Mouse (Mus musculus): ENCODE results near the gene Enox1.

Enox1 gene

GRCm38 (mm10) chr14:77636931-77637330, 480.4 kb downstream of the Enox1 start:
- DNase-seq = no peak

- DNase-seq = no peak
Measured at GRCm38 (mm10) chr14:77638148-77638547, 481.6 kb downstream of the Enox1 start.

GRCm38 (mm10) chr14:77638616-77639015, 482.1 kb downstream of the Enox1 start:
- no peak for DNase-seq

GRCm38 (mm10) chr14:77639586-77639985, 483.0 kb downstream of the Enox1 start:
- DNase-seq = no peak

DNA sequence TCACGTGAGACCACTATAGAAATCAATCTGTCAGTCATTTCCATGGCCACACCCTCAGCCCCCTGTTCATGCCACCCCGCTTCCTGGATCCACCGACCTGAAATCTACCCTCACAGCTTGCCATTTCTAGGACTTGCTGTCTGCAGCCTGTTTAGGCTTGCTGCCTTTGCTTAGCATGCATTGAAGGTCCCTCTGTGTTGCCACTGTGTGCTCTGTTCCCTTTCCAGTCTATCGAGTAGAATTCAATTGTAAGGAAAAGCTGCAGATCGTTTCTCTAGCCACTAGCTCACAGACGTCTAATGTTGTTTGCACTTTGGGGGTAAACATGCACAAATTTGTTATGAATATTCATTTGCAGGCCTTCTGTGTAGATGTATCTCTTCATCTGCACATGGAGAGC, 485.8 kb downstream of the Enox1 start:
- DNase-seq = no peak

DNA sequence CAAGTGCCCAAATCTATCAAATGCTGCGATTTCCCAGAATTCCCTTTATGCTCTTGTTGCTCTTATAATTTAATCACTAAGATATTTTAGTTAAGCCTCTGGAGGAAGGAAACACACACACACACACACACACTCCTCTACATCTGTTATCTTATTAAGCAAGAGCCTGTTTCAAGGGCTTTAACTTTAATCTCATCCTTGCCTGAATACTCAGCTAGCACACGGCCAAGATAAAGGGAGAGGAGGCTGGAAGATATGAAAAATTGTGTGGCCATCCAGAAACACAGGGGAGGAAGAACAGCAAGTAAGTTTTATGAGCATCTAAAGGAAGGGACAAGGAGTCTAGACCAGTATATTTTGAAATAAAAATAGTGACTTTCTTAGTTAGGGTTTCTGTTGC, 489.6 kb downstream of the Enox1 start:
- DNase-seq = no peak

- DNase-seq = no peak
Measured at GRCm38 (mm10) chr14:77647017-77647416, 490.5 kb downstream of the Enox1 start.

GRCm38 (mm10) chr14:77648305-77648704, 491.7 kb downstream of the Enox1 start:
- no peak for DNase-seq

DNA sequence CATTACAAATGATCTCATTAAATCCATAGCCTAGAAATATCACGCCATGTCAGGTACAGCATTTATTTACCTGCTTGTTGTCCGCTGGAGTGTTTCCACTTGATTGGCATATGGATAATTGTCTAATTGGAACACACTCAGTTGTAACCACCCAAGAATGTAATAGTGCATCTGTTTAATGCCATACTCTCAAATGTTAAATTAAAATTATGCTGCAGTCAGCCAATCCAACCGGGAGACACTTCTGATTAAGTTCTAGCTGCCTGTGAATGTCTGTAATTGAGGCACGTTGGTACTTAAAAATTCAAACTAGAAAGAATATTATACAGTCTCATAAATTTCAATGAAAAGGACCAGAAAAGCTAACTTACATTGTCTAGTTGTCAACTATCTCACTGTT, 502.2 kb downstream of the Enox1 start:
- DNase-seq = no peak

DNA sequence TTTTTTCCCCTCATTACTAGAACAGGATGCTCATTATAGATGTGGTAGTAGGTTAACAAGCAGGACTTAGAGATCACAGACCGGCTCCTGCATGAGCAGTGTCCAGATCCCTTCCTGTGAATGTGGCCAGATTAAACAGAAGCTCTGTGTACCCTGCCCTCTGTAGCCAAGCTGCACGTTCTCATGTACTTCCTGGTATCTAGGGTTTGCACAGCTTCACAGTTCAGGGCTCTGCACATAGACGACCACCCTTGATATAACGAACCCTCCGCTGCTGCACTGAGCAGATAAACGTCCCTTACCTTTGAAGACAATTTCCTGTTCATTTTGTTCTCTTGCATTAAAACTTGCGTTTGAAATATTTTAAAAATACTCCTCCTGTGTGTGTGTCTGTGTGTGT, 505.7 kb downstream of the Enox1 start:
- no peak for DNase-seq

DNA sequence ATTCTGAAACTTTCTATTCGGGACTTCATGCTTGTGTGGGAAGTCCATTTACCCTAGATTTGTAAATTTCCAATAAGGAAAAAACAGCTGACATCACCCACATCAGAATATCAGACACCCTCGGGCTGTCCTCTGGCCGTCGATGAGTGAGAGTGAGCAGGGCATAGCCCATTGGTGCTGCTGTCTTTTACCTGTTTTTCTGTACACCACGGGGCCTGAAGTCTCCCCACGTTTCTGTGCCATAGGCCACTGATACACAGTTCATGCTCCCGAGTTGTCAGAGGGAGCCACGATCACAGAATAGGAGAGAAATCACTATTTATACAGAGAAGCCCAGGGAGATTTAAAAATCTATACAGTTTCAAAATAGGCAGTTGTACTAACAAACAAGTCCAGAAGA, 506.4 kb downstream of the Enox1 start:
- no peak for DNase-seq

- no peak for DNase-seq
Measured at GRCm38 (mm10) chr14:77668096-77668495, 511.5 kb downstream of the Enox1 start.

DNA sequence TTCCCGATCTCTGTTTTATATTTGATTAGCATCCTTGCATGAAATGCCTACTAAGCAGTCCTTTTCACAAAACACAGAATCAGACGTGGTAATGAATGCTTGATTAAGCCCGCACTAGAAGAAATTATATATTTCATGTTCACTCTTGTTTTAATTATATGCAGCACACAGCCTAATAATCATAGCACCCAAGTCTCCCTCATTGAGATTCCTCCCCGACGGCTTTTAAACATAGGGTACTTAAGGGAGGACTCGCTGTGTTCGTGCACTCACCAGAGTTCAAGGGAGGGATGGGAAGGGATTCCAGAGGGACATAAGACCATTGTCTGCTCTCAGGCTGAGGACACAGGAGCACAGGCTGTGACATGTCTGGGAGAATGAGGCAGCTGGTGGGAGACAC, 512.9 kb downstream of the Enox1 start:
- no peak for DNase-seq

- no peak for DNase-seq
Measured at GRCm38 (mm10) chr14:77670945-77671344, 514.4 kb downstream of the Enox1 start.

DNA sequence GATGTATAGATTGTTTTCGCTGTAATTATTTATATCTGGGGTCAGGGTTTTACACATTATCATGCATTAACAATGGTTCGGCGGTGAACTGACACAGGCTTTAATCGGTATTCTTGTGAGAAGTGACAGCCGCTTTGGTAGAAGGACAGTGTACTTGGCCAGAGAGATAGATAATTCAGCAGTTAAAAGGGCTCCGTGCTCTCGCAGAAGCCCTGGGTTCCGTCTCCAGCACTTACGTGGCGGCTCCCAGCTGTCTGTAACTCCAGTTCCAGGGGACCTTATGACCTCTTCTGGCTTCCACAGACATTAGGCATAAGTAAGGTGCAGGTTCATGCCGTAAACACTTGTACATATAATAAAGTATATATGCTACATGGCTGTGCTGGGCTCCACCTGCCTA, 515.4 kb downstream of the Enox1 start:
- DNase-seq = no peak

GRCm38 (mm10) chr14:77673138-77673537, 516.6 kb downstream of the Enox1 start:
- DNase-seq = no peak

DNA sequence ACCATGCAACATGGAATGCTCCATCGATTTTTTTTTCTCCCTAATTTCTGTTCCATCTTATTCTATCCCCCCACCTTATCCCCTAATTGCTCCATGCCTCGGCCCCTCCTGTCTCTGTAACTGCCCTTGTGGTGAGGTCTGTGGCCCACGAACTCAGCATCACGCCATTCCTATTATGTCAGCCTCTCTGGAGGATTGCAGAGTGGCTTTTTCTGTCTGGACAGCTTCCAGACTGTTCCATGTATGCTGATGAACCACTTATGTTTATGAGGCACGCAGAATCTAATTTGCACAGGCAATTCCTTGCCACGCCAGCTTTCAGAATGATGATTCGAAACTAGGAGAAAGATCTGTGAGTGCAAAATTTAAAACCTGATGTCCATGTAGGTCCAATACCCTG, 521.4 kb downstream of the Enox1 start:
- no peak for DNase-seq

DNA sequence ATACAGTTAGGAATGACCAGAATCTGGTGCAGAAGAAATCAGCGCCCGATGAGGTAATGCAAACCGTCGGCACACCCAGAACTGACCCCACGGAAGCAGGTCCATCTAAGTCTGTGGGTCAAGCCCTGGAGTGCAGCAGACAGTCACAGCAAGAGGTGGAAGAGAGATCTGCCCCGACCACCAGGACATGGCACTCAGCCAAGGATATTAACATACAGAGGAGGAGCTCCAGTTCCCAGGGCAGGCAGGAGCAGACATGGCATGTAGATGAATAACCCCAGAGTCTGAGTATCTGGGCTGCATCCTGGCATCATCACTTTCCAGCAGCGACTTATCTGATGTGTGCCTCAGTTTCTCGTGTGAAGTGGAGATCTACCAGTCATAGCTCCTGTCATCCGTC, 523.3 kb downstream of the Enox1 start:
- DNase-seq = no peak

- no peak for DNase-seq
Measured at GRCm38 (mm10) chr14:77682888-77683555, 526.5 kb downstream of the Enox1 start.

DNA sequence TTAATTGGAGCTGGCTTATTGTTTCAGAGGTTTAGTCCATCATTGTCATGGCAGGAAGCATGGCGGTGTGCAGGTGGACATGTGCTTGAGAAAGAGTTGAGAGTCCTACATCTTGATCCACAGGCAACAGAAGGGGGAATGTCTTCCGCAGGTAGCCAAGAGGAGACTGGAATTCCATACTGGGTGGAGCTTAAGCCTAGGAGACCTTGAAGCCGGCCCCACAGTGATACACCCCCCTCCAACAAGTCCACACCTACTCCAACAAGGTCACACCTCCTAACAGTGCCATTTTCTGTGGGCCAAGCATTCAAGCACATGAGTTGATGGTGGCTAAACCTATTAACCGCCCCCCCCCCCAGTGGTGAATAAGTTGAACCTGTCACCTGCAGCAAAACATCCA, 533.3 kb downstream of the Enox1 start:
- DNase-seq = no peak

DNA sequence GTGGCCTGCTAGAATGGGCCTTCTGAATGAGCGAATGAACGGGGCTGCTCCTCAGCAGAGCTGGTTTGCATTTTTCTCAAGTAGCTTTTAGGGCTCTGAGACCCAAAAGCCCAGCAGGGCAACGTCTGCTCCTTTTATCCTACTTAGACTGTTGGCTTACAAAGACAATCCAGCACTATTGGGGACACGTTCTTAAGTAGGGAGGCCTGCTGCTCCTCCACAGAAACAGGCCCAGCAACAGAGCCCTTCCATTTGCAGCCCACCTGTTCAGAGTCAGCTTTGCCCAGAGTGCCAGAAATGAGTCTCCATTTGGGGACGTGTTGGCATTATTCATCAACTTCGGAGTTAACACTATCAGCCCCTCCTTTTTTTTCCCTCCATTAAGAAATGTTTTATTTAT, 548.4 kb downstream of the Enox1 start:
- no peak for DNase-seq

GRCm38 (mm10) chr14:77706511-77707246, 550.1 kb downstream of the Enox1 start:
- no peak for DNase-seq

DNA sequence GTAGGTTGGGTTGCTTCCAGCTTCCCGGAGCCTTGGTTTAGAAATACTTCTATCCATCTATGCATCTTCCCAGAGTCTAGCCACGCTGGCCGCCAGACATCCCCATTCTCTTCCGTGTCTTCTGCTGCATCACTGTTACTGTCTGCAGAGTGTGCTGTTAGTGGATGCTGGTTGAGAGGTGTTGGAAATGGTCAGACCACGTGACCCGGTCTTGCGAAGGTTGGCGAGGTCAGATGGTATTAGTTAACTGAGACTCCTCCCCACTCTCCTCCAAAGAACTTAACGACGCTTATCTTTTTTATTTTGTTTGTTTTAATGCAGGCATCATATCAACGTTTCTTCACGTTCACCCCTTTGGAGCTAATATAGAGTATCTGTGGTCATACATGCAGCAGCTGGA, 550.7 kb downstream of the Enox1 start:
- no peak for DNase-seq

DNA sequence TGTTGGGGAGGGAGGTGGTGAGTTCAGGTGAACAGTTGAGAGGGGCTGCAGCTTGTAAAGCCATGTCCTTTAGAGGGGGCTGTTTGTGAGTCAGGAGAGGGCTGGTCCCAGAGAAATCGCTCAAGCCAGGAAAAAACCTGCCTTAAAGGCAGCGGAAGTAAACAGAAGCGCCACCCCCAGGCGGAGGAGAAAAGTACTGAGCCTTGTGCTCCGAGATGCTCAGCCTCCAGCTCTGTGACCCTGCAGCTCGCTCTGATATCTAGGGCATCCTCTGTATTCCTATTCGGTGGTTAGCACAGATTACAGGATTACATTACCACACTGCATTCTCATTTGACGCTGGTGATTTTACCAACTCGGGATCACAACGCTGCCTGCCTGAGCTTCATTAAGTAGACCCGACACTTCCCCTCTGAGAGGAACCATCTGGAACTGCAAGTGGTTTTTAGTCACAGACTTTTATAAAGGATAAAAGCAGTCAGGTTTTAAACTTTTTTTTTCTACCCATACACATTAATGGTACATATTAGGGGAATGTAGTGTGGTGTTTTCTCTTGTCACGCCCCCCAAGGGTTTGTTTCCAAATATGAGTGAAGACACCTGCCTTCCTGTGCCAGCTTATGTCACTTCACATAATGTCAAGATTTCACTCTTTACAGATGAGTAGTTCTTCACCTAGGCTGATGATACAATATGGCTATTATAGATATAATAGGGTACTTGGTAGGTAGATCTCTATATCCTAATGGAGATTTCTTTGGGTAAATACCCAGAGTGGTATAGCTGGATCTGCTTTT, 552.0 kb downstream of the Enox1 start:
- DNase-seq = no peak

Measured in lung, postnatal 10 days (tissue).